Mouse (Mus musculus) myocyte (in vitro differentiated cells): ENCODE results near the gene Adgrg6. TPM values are rescaled to one million over a fixed set of nuclear protein-coding genes. Genes with fewer than 3 reads are reported as not detected.

Source experiments
- H3K27me3 ChIP-seq: one replicate; pipeline ENCODE4 v1.6.1; 2011; ENCODE audit not compliant: control insufficient read depth, insufficient read depth, insufficient read length
- H3K36me3 ChIP-seq: one replicate; pipeline ENCODE4 v1.6.1; 2011; ENCODE audit not compliant: control insufficient read depth, insufficient read depth
- H3K4me2 ChIP-seq: one replicate; pipeline ENCODE4 v1.6.1; 2011; ENCODE audit warnings: low read depth, control low read depth
- H3K4me3 ChIP-seq: one replicate; pipeline ENCODE4 v1.5.1; 2011; ENCODE audit warnings: mild to moderate bottlenecking, control low read depth, moderate library complexity
- H3K79me2 ChIP-seq: one replicate; pipeline ENCODE4 v1.6.1; 2011; ENCODE audit not compliant: control insufficient read depth, insufficient read depth
- H3ac ChIP-seq: one replicate; pipeline ENCODE4 v1.6.1; 2011; ENCODE audit not compliant: control insufficient read depth, insufficient read length
- CEBPB ChIP-seq: IDR thresholded peaks from 2 replicates; pipeline ENCODE4 v1.6.1; 2011; ENCODE audit warnings: mild to moderate bottlenecking, moderate library complexity; ENCODE audit not compliant: poor library complexity, insufficient read depth, severe bottlenecking
- E2F4 ChIP-seq: IDR thresholded peaks from one replicate; pipeline ENCODE4 v1.6.1; 2011; ENCODE audit warnings: mild to moderate bottlenecking, control low read depth, moderate library complexity; ENCODE audit not compliant: insufficient read depth
- MAX ChIP-seq: IDR thresholded peaks from one replicate; pipeline ENCODE4 v1.6.1; 2011; ENCODE audit warnings: low read depth, mild to moderate bottlenecking, control low read depth
- MYOD1 ChIP-seq, 3 experiments: IDR thresholded peaks; one replicate each; pipeline ENCODE4 v1.6.1; 2011; ENCODE audit warnings: control low read depth in 2 of 3, low read depth in 2 of 3, mild to moderate bottlenecking in 2 of 3, moderate library complexity in 1 of 3; ENCODE audit not compliant: insufficient read length in 2 of 3, control insufficient read depth in 1 of 3
- MYOG ChIP-seq, 3 experiments: IDR thresholded peaks; one replicate each; pipeline ENCODE4 v1.6.1; 2011; ENCODE audit warnings: control low read depth in 2 of 3, low read depth in 2 of 3, mild to moderate bottlenecking in 2 of 3; ENCODE audit not compliant: insufficient read length in 2 of 3, control insufficient read depth in 1 of 3, insufficient read depth in 1 of 3
- POLR2A ChIP-seq: IDR thresholded peaks from one replicate; pipeline ENCODE4 v1.6.1; 2011; ENCODE audit warnings: low read depth, mild to moderate bottlenecking, control low read depth, moderate library complexity; ENCODE audit not compliant: insufficient read length
- POLR2AphosphoS2 ChIP-seq: IDR thresholded peaks from one replicate; pipeline ENCODE4 v1.6.1; 2011; ENCODE audit warnings: low read depth, control low read depth; ENCODE audit not compliant: insufficient read length
- REST ChIP-seq: IDR thresholded peaks from one replicate; pipeline ENCODE4 v1.6.1; 2011; ENCODE audit warnings: mild to moderate bottlenecking, control low read depth, moderate library complexity; ENCODE audit not compliant: insufficient read depth, insufficient read length
- SRF ChIP-seq: IDR thresholded peaks from one replicate; pipeline ENCODE4 v1.6.1; 2011; ENCODE audit warnings: low read depth; ENCODE audit not compliant: control insufficient read depth, insufficient read length
- TCF12 ChIP-seq: IDR thresholded peaks from one replicate; pipeline ENCODE4 v1.6.1; 2011; ENCODE audit warnings: mild to moderate bottlenecking, control low read depth; ENCODE audit not compliant: poor library complexity, insufficient read depth, severe bottlenecking
- TCF3 ChIP-seq: IDR thresholded peaks from one replicate; pipeline ENCODE4 v1.6.1; 2011; ENCODE audit warnings: low read depth, control low read depth; ENCODE audit not compliant: insufficient read length
- USF1 ChIP-seq: IDR thresholded peaks from one replicate; pipeline ENCODE4 v1.6.1; 2011; ENCODE audit warnings: low read depth, mild to moderate bottlenecking, control low read depth, moderate library complexity
- polyA plus RNA-seq: library from polyadenylated mRNA; unstranded; fragments of >200 nt; fragmentation: generic; extraction: Trizol; gene quantifications from one replicate; pipeline ENCODE4 v1.2.1, GENCODE M21; 2012; ENCODE audit warnings: missing spikeins

Adgrg6 gene
- polyA plus RNA-seq, 1 experiment: 9.3 TPM

DNA sequence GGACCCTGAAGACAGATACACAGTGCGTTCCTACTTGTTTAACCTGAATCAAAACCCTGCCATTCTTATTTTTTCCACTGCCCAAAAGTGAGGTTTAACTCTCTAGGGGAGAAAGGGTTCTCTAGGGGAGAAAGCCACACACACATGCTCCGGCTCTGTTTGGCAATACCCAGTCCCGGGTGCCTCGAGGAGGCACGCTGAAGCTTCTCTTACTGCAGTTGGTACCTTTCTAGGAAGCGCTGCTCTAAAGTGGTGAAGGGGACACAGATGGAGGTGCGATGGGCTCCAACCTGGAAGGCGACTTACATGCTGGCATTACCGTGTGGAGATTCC is 885 bp downstream of the Adgrg6 start:
- Histone ChIP-seq H3K4me3 (peak overlapping the region; percentile 41), H3K27me3 (no peaks in the 10 kb centered on the region), H3K36me3 (no peaks in the 10 kb centered on the region), H3K79me2 (peaks cover 13% of the 10 kb centered on the region), H3K4me2 (peak overlapping the region; percentile 76), H3ac (peak overlapping the region; percentile 45)
- TF ChIP-seq CEBPB (no peak), REST (no peak), SRF (no peak), MAX (no peak), TCF3 (no peak)

DNA sequence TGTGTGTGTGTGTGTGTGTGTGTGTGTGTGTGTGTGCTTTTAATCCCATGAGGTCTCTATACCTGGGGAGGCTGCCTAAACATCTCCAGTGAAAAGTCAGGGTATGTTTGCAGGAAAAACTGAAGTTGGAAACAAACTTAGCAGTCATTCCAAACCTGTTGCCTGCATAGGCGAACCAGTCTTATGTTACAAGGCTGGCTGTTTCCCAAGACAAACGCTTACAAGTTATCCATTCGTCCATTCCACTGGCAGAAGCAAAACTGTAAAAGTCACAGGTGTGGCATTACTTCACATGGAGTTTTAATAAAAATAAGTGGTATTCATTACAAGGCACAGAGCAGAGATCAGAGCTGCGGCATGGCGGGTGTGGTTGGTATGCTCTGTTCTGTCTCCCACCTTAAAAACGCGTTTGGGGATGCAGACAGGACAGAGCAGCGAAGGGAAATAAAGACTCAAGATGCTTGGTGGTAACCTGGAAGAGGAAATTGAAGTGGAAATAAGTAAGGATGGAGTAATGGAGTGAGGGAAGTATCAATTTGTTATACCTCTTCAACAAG is 1.9 kb downstream of the Adgrg6 start:
- Histone ChIP-seq H3K36me3 (no peaks in the 10 kb centered on the region), H3ac (no peak overlapping the region), H3K4me3 (peak overlapping the region; percentile 41), H3K27me3 (no peaks in the 10 kb centered on the region), H3K4me2 (peak overlapping the region; percentile 76), H3K79me2 (peaks cover 13% of the 10 kb centered on the region)
- TF ChIP-seq MYOG (IDR thresholded peaks at IDR 0.05; ENCODE audit: control insufficient read depth in 1 of 3, insufficient read depth in 1 of 3, insufficient read length in 2 of 3, low read depth in 2 of 3): no peak
- no peak for TF ChIP-seq E2F4
- TF ChIP-seq TCF3: no peak
- TF ChIP-seq POLR2A: no peak
- TF ChIP-seq CEBPB: no peak
- TF ChIP-seq SRF: no peak
- TF ChIP-seq REST: no peak
- no peak for TF ChIP-seq USF1
- no peak for TF ChIP-seq TCF12
- no peak for TF ChIP-seq MYOD1 (IDR thresholded peaks at IDR 0.05; ENCODE audit: control insufficient read depth in 1 of 3, insufficient read length in 2 of 3, low read depth in 2 of 3)
- TF ChIP-seq MAX: no peak
- no peak for TF ChIP-seq POLR2AphosphoS2

DNA sequence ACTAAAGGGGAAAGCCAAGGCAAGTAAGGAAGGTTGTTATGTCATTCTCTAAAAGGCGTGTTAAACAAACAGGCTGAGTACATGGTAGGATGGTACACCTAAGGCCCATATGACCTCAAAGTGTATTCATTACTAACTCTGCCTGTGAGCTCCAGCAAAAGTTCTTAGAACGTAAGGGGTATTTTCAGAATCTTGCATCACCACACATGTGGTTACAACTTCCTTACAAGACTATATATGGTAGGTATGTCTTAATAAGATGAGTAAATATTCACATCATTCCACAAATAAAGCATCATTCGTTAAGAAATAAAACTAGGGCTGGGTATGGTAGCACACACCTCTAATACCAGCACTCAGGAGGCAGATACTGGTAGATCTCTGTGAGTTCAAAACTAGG is 8.4 kb downstream of the Adgrg6 start:
- Histone ChIP-seq H3K4me3 (no peak overlapping the region), H3ac (no peak overlapping the region), H3K27me3 (no peaks in the 10 kb centered on the region), H3K79me2 (no peaks in the 10 kb centered on the region), H3K36me3 (no peaks in the 10 kb centered on the region), H3K4me2 (no peak overlapping the region)
- no peak for TF ChIP-seq E2F4
- peak; percentile 79 for TF ChIP-seq CEBPB

DNA sequence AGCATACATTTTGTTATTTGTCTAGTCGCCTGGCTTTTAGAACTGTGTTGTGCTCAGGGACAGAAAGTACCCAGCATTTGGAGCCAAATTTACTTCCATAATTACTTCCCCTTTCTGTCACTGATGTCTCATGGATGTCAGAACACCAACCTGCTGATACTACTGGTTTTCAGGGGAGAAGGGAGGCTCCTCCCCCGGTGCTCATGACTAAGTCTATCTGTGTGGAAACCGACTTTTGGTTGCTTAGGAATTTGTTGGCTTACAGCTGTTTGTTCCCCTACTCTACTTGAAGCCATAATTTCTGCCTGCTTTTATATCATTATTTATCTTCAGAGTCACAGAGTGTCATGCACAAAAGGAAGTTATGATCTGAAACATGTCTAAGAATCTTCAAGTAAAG is 14.4 kb downstream of the Adgrg6 start:
- no peak for TF ChIP-seq USF1
- peaks cover 5% of the 10 kb centered on the region for H3K36me3 ChIP-seq

DNA sequence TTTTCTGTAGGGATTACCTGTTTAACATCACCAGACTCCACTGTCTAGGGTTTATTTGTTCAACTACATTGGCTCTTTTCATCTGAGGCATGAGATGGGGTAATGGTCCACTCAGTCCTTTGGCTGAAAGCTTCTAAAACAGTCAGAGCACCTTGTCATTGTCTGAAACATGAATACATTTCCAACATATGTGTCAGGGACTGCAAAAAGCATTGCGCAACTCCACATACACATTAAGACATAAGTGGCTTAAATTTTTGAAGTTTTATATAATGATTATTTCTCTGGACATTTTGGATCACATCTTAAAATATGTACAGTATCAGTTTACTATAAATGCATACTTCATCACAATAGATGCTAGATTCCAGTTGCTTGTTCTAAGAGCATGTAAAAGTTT is 14.8 kb downstream of the Adgrg6 start:
- no peaks in the 10 kb centered on the region for H3K27me3 ChIP-seq
- H3K4me3 ChIP-seq: no peak overlapping the region
- H3ac ChIP-seq: no peak overlapping the region
- H3K4me2 ChIP-seq: no peak overlapping the region
- H3K36me3 ChIP-seq: peaks cover 5% of the 10 kb centered on the region
- no peaks in the 10 kb centered on the region for H3K79me2 ChIP-seq
- TF ChIP-seq CEBPB: peak; percentile 79
- no peak for TF ChIP-seq POLR2AphosphoS2

More for the DNA sequence above, 14.4 kb downstream of the Adgrg6 start:
- no peak overlapping the region for H3K4me2 ChIP-seq
- H3K79me2 ChIP-seq: no peaks in the 10 kb centered on the region
- H3ac ChIP-seq: no peak overlapping the region
- no peaks in the 10 kb centered on the region for H3K27me3 ChIP-seq
- H3K4me3 ChIP-seq: no peak overlapping the region

DNA sequence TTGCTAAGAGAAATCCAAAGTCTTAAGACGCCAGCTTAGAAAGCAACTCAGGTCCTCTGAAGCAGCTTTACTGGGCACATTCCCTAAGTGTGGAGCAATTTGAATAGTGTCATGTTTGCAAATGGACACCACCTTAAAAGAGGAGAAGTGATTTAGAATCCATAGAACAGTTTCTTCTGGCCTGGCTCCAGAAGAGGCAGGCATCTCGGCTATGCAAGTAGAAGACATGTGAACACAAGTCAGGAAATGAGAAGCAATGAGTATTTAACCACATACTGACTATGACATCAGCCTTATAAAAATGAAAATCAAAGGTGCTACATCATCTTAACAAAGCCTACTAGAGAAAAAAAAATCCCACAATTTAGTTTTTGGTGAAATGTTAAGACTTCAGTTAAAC is 17.7 kb downstream of the Adgrg6 start:
- peak overlapping the region; percentile 22 for H3K4me2 ChIP-seq
- peak; percentile 40; the same call in 1 of the 2 replicates for TF ChIP-seq CEBPB
- TF ChIP-seq POLR2A: no peak
- H3K36me3 ChIP-seq: peaks cover 5% of the 10 kb centered on the region
- no peak overlapping the region for H3K4me3 ChIP-seq
- H3K27me3 ChIP-seq: no peaks in the 10 kb centered on the region
- no peak overlapping the region for H3ac ChIP-seq
- H3K79me2 ChIP-seq: no peaks in the 10 kb centered on the region
